Mouse (Mus musculus) liver, adult 2 months (tissue): ENCODE data around the gene Nrd1. TPM values are rescaled to one million over a fixed set of nuclear protein-coding genes. Genes with fewer than 3 reads are reported as not detected.
A peak's percentile ranks its signal among the peaks of the same experiment; 100 is the strongest.

ENCODE experiments used
- DNase-seq: peaks from one replicate; pipeline ENCODE4 v3.0.0-alpha.2; 2011; ENCODE audit warnings: low read depth, low spot score; ENCODE audit errors: extremely low read depth
- H3K27ac ChIP-seq: fragments of 200-500 bp; replicated peaks from 2 replicates; pipeline ENCODE4 v1.5.1; 2012; ENCODE audit warnings: low read depth, mild to moderate bottlenecking, control low read depth, inconsistent platforms, low read length; ENCODE audit not compliant: insufficient read depth
- H3K27me3 ChIP-seq: fragments of 200-500 bp; 2 replicates; pipeline ENCODE4 v1.6.1; 2012; ENCODE audit warnings: mild to moderate bottlenecking, moderate library complexity, low read length, inconsistent platforms; ENCODE audit not compliant: control insufficient read depth, insufficient read depth
- H3K36me3 ChIP-seq: fragments of 200-500 bp; 2 replicates; pipeline ENCODE4 v1.6.1; 2012; ENCODE audit warnings: low read length, inconsistent platforms; ENCODE audit not compliant: control insufficient read depth, insufficient read depth
- H3K4me1 ChIP-seq: fragments of 200-500 bp; 2 replicates; pipeline ENCODE4 v1.6.1; 2011; ENCODE audit warnings: low read length; ENCODE audit not compliant: control insufficient read depth, insufficient read depth
- H3K4me3 ChIP-seq: fragments of 200-500 bp; 2 replicates; pipeline ENCODE4 v1.5.1; 2011; ENCODE audit warnings: low read depth, mild to moderate bottlenecking, control low read depth, low read length, moderate library complexity; ENCODE audit not compliant: insufficient read depth
- H3K79me2 ChIP-seq: fragments of 200-500 bp; 2 replicates; pipeline ENCODE4 v1.6.1; 2012; ENCODE audit warnings: inconsistent platforms, mild to moderate bottlenecking, low read length, moderate library complexity; ENCODE audit not compliant: control insufficient read depth, insufficient read depth
- H3K9ac ChIP-seq: fragments of 200-500 bp; 2 replicates; pipeline ENCODE4 v1.6.1; 2012; ENCODE audit warnings: low read depth, mild to moderate bottlenecking, control low read depth, inconsistent platforms, low read length
- CTCF ChIP-seq: fragments of 200-500 bp; IDR thresholded peaks from 2 replicates; pipeline ENCODE4 v1.5.1; 2011; ENCODE audit warnings: low read depth, low read length, control low read depth
- POLR2A ChIP-seq: fragments of 200-500 bp; IDR thresholded peaks from 2 replicates; pipeline ENCODE4 v1.6.1; 2011; ENCODE audit warnings: low read length, control low read depth; ENCODE audit not compliant: insufficient read depth; ENCODE audit errors: extremely low read depth
- WGBS: fragments of 180-500 bp; shearing (Covaris S2); methylation state at CpG from one replicate; pipeline ENCODE4 v1.1.7; 2018; 5-methylcytosine and 5-hydroxymethylcytosine counted together
- polyA plus RNA-seq: library from polyadenylated mRNA; depleted of rRNA; stranded (reverse); fragments of >200 nt; gene quantifications from 2 replicates; pipeline ENCODE4 v1.2.3, GENCODE M21; 2012
- total RNA-seq: library from RNA; depleted of rRNA; stranded (reverse); fragments of >200 nt; gene quantifications from 2 replicates; pipeline ENCODE4 v1.2.3, GENCODE M21; 2014

Gene Nrd1
- total and polyA plus RNA-seq, 2 experiments, result 14.5 to 61.5 TPM

DNA sequence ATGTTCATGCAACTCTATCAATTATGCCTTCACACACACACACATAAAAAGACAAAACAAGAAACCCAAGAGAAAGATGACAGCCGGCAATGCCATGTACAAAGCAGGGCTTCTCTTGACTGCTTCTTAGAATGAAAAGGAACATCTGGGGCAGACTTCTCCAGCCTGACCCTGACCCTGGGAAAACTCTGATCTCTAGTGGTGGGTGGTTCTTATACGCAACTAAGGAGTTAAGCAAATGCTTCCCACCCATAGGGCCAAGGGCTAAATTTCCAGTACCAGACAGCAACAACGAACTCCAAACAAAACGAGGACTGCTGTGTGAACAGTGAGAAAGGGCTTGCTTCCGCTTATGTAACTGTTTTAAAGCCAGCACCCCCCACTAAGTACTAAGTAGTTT lies 79.7 kb downstream of the Nrd1 start:
- Histone ChIP-seq H3K4me1 (peaks cover 3% of the 10 kb centered on the region), H3K4me3 (no peak overlapping the region), H3K36me3 (peaks cover 85% of the 10 kb centered on the region), H3K79me2 (peaks cover 18% of the 10 kb centered on the region), H3K27me3 (no peaks in the 10 kb centered on the region), H3K9ac (no peak overlapping the region), H3K27ac (peak overlapping the region; percentile 12; the same call in 1 of the 2 replicates)
- 74% methylated on average over 5 of the region's 5 CpGs for WGBS
- TF ChIP-seq POLR2A (no peak), CTCF (no peak)
- DNase-seq, result no peak

DNA sequence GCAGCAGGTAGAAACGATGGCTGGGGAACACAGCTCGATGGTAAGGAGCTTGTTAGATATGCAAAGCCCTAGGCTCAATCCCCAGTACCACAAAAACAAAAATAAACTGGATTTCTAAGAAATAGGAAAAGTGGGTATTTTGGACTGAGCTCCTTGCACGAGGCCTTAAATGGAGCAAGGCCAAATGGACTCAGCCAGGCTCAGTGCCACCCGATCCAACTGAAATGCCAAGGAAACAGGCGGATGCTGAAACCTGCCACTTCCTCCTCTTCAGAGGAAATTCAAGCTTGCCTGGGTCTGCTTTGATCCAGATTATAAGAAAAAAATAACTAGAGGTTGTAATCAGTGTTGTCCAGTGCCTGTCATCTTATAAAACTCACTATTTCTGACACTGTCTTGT lies 88.7 kb downstream of the Nrd1 start:
- H3K27ac ChIP-seq, result no peak overlapping the region
- H3K36me3 ChIP-seq, result peaks cover 33% of the 10 kb centered on the region
- no peaks in the 10 kb centered on the region for H3K27me3 ChIP-seq
- peaks cover 8% of the 10 kb centered on the region; the same call in 1 of the 2 replicates for H3K79me2 ChIP-seq
- no peak for DNase-seq
- no peaks in the 10 kb centered on the region for H3K4me1 ChIP-seq
- 58% methylated on average over 5 of the region's 5 CpGs for WGBS
- no peak overlapping the region for H3K4me3 ChIP-seq
- H3K9ac ChIP-seq, result no peak overlapping the region
- TF ChIP-seq CTCF, result no peak
- no peak for TF ChIP-seq POLR2A

DNA sequence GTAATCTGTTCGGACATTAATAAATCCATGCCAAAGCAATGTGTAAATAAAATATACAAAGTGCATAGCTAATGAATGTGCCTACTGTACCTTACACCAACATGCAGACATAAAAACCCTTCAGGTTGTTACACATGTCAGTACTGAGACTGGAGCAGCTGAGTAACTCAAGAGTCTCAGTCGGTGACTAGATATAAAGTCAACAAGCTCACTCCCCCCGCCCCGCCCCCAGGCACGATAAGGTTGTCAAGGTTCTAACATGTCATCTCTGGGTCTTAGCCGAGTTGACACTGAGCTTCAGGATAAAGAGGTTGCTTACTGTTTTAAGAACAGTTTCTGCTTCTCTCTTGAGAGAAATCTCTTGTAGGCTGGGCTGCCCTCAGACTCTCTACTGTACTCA lies 89.5 kb downstream of the Nrd1 start:
- WGBS, result 41% methylated on average over 6 of the region's 6 CpGs
- H3K4me1 ChIP-seq, result no peaks in the 10 kb centered on the region
- no peak overlapping the region for H3K4me3 ChIP-seq
- peaks cover 8% of the 10 kb centered on the region; the same call in 1 of the 2 replicates for H3K79me2 ChIP-seq
- no peak for DNase-seq
- H3K27me3 ChIP-seq, result no peaks in the 10 kb centered on the region
- H3K27ac ChIP-seq, result no peak overlapping the region
- H3K9ac ChIP-seq, result no peak overlapping the region
- peaks cover 32% of the 10 kb centered on the region for H3K36me3 ChIP-seq
- TF ChIP-seq CTCF (no peak), POLR2A (no peak)

- 84% methylated on average over 8 of the region's 8 CpGs for WGBS
- H3K27ac ChIP-seq, result no peak overlapping the region
- H3K27me3 ChIP-seq, result no peaks in the 10 kb centered on the region
- TF ChIP-seq CTCF, result no peak
- no peak for TF ChIP-seq POLR2A
- peaks cover 8% of the 10 kb centered on the region; the same call in 1 of the 2 replicates for H3K79me2 ChIP-seq
- no peaks in the 10 kb centered on the region for H3K4me1 ChIP-seq
- no peak overlapping the region for H3K9ac ChIP-seq
- H3K36me3 ChIP-seq, result peaks cover 34% of the 10 kb centered on the region
- no peak overlapping the region for H3K4me3 ChIP-seq
- DNase-seq, result no peak
These were observed 90.9 kb downstream of the Nrd1 start for GRCm38 (mm10) chr4:109091241-109091777.

GRCm38 (mm10) chr4:109092344-109092743 lies 91.9 kb downstream of the Nrd1 start:
- Histone ChIP-seq H3K27me3 (no peaks in the 10 kb centered on the region), H3K27ac (no peak overlapping the region), H3K9ac (no peak overlapping the region), H3K4me1 (no peaks in the 10 kb centered on the region; the same call in 1 of the 2 replicates), H3K4me3 (no peak overlapping the region), H3K36me3 (peaks cover 37% of the 10 kb centered on the region), H3K79me2 (peaks cover 8% of the 10 kb centered on the region; the same call in 1 of the 2 replicates)
- TF ChIP-seq POLR2A (no peak), CTCF (no peak)
- no peak for DNase-seq
- 75% methylated on average over 5 of the region's 5 CpGs for WGBS

DNA sequence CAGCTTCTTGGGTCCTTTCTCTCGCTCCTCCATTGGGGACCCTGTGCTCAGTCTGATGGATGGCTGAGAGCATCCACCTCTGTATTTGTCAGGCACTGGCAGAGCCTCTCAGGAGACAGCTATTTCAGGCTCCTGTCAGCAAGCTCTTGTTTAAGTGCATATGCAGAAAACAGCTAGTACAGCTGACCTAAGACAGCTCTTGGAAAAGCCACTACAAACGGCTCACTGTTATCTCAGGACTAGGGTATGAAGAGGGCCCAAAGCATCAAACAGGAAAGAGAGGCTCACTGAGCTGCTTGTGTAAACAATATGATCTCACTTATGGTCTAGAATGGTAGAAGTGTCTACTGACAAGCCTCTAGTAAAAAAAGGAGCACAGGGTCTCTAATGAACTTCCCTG lies 93.8 kb downstream of the Nrd1 start:
- Histone ChIP-seq H3K4me3 (no peak overlapping the region), H3K27ac (no peak overlapping the region), H3K4me1 (no peaks in the 10 kb centered on the region; the same call in 1 of the 2 replicates), H3K79me2 (peaks cover 4% of the 10 kb centered on the region; the same call in 1 of the 2 replicates), H3K9ac (no peak overlapping the region), H3K27me3 (no peaks in the 10 kb centered on the region), H3K36me3 (peaks cover 40% of the 10 kb centered on the region)
- 74% methylated on average over 2 of the region's 2 CpGs for WGBS
- TF ChIP-seq CTCF (no peak), POLR2A (no peak)
- DNase-seq, result no peak
